Mouse (Mus musculus): ENCODE measurements around the gene Scd2. TPM values are rescaled to one million over a fixed set of nuclear protein-coding genes. Genes with fewer than 3 reads are reported as not detected.

Scd2 gene
- polyA plus RNA-seq, 2 experiments = 80.4 to 84.0 TPM

GRCm38 (mm10) chr19:44299902-44300301, 6.4 kb downstream of the Scd2 start:
- Histone ChIP-seq H3K4me2 (ENCODE audit: low read depth) (peak overlapping the region; percentile 89), H3K36me3 (replicated peaks; ENCODE audit: control insufficient read depth, insufficient read depth, low read depth) (peaks cover 81% of the 10 kb centered on the region), H3K4me1 (replicated peaks; ENCODE audit: control insufficient read depth in 2 of 2, insufficient read depth in 2 of 2, low read length in 1 of 2) (peaks cover 46 to 60% of the 10 kb centered on the region in 2 experiments), H3K9me3 (ENCODE audit: control insufficient read depth, low read length) (no peaks in the 10 kb centered on the region), H3K9ac (replicated peaks) (peak overlapping the region; percentile 20; the same call in 1 of the 2 replicates), H3K27me3 (ENCODE audit: control insufficient read depth, insufficient read depth, low read length) (no peaks in the 10 kb centered on the region), H3K4me3 (ENCODE audit: insufficient read depth in 1 of 2, low read depth in 2 of 2, low read length in 2 of 2) (peak overlapping the region in 1 of 2 experiments; percentile 16; a peak in 2 of 4 replicates), H3K27ac (peak overlapping the region; percentile 21; the same call in 1 of the 2 replicates)
- 9% methylated on average over 6 of the region's 6 CpGs for WGBS (ENCODE audit: insufficient replicate concordance)
- DNase-seq (ENCODE audit: low read depth in 3 of 3, low spot score in 3 of 3) (peak in 1 of 3 experiments; percentile 45), ATAC-seq (ENCODE audit: insufficient read depth) (peak; percentile 45; the same call in 1 of the 2 replicates)
- TF ChIP-seq EP300 (IDR thresholded peaks at IDR 0.05; ENCODE audit: low read depth) (peak; percentile 64; the same call in 1 of the 2 replicates), CTCF (IDR thresholded peaks at IDR 0.05; ENCODE audit: low read depth) (no peak)

- Histone ChIP-seq H3K4me2 (ENCODE audit: low read depth) (peak overlapping the region; percentile 89), H3K27me3 (ENCODE audit: control insufficient read depth, insufficient read depth, low read length) (no peaks in the 10 kb centered on the region), H3K36me3 (replicated peaks; ENCODE audit: control insufficient read depth, insufficient read depth, low read depth) (peaks cover 85% of the 10 kb centered on the region), H3K9me3 (ENCODE audit: control insufficient read depth, low read length) (no peaks in the 10 kb centered on the region), H3K4me3 (ENCODE audit: insufficient read depth in 1 of 2, low read depth in 2 of 2, low read length in 2 of 2) (no peak overlapping the region), H3K9ac (replicated peaks) (no peak overlapping the region; the same call in 1 of the 2 replicates), H3K4me1 (replicated peaks; ENCODE audit: control insufficient read depth in 2 of 2, insufficient read depth in 2 of 2, low read length in 1 of 2) (peaks cover 44 to 56% of the 10 kb centered on the region in 2 experiments), H3K27ac (peak overlapping the region; percentile 53; the same call in 1 of the 2 replicates)
- WGBS (ENCODE audit: insufficient replicate concordance) = 64% methylated on average over 7 of the region's 7 CpGs
- no peak for TF ChIP-seq CTCF (IDR thresholded peaks at IDR 0.05; ENCODE audit: low read depth)
- TF ChIP-seq EP300 (IDR thresholded peaks at IDR 0.05; ENCODE audit: low read depth) = no peak
- DNase-seq (ENCODE audit: low read depth in 3 of 3, low spot score in 3 of 3) = no peak
- no peak for ATAC-seq (ENCODE audit: insufficient read depth)
Measured at GRCm38 (mm10) chr19:44300520-44300919, 7.0 kb downstream of the Scd2 start.

GRCm38 (mm10) chr19:44301176-44301575, 7.7 kb downstream of the Scd2 start:
- ATAC-seq (ENCODE audit: insufficient read depth) (no peak), DNase-seq (ENCODE audit: low read depth in 3 of 3, low spot score in 3 of 3) (no peak)
- no peak overlapping the region for H3K4me3 ChIP-seq (ENCODE audit: insufficient read depth in 1 of 2, low read depth in 2 of 2, low read length in 2 of 2)
- peak overlapping the region; percentile 53 for H3K27ac ChIP-seq
- H3K9ac ChIP-seq (replicated peaks) = no peak overlapping the region; the same call in 1 of the 2 replicates
- H3K36me3 ChIP-seq (replicated peaks; ENCODE audit: control insufficient read depth, insufficient read depth, low read depth) = peaks cover 91% of the 10 kb centered on the region
- 73% methylated on average over 16 of the region's 16 CpGs for WGBS (ENCODE audit: insufficient replicate concordance)
- H3K4me2 ChIP-seq (ENCODE audit: low read depth) = peak overlapping the region; percentile 33
- no peaks in the 10 kb centered on the region for H3K9me3 ChIP-seq (ENCODE audit: control insufficient read depth, low read length)
- H3K27me3 ChIP-seq (ENCODE audit: control insufficient read depth, insufficient read depth, low read length) = no peaks in the 10 kb centered on the region
- TF ChIP-seq EP300 (IDR thresholded peaks at IDR 0.05; ENCODE audit: low read depth) (no peak), CTCF (IDR thresholded peaks at IDR 0.05; ENCODE audit: low read depth) (no peak)
- H3K4me1 ChIP-seq (replicated peaks; ENCODE audit: control insufficient read depth in 2 of 2, insufficient read depth in 2 of 2, low read length in 1 of 2) = peaks cover 43 to 52% of the 10 kb centered on the region in 2 experiments

- H3K27ac ChIP-seq = peak overlapping the region; percentile 53
- H3K9ac ChIP-seq (replicated peaks) = no peak overlapping the region
- no peak overlapping the region; a peak in 1 of 4 replicates for H3K4me3 ChIP-seq (ENCODE audit: insufficient read depth in 1 of 2, low read depth in 2 of 2, low read length in 2 of 2)
- TF ChIP-seq EP300 (IDR thresholded peaks at IDR 0.05; ENCODE audit: low read depth) (peak; percentile 73), CTCF (IDR thresholded peaks at IDR 0.05; ENCODE audit: low read depth) (no peak)
- H3K9me3 ChIP-seq (ENCODE audit: control insufficient read depth, low read length) = no peaks in the 10 kb centered on the region
- peak overlapping the region; percentile 33 for H3K4me2 ChIP-seq (ENCODE audit: low read depth)
- WGBS (ENCODE audit: insufficient replicate concordance) = 21% methylated on average over 9 of the region's 9 CpGs
- H3K36me3 ChIP-seq (replicated peaks; ENCODE audit: control insufficient read depth, insufficient read depth, low read depth) = peaks cover 90% of the 10 kb centered on the region
- ATAC-seq (ENCODE audit: insufficient read depth) (peak; percentile 62), DNase-seq (ENCODE audit: low read depth in 3 of 3, low spot score in 3 of 3) (peak in 1 of 3 experiments; percentile 54)
- no peaks in the 10 kb centered on the region for H3K27me3 ChIP-seq (ENCODE audit: control insufficient read depth, insufficient read depth, low read length)
- H3K4me1 ChIP-seq (replicated peaks; ENCODE audit: control insufficient read depth in 2 of 2, insufficient read depth in 2 of 2, low read length in 1 of 2) = peaks cover 38 to 48% of the 10 kb centered on the region in 2 experiments
Measured at GRCm38 (mm10) chr19:44301671-44302305, 8.3 kb downstream of the Scd2 start.

GRCm38 (mm10) chr19:44302901-44303300, 9.4 kb downstream of the Scd2 start:
- Histone ChIP-seq H3K27me3 (ENCODE audit: control insufficient read depth, insufficient read depth, low read length) (no peaks in the 10 kb centered on the region), H3K9ac (replicated peaks) (no peak overlapping the region), H3K27ac (no peak overlapping the region), H3K36me3 (replicated peaks; ENCODE audit: control insufficient read depth, insufficient read depth, low read depth) (peaks cover 86% of the 10 kb centered on the region), H3K4me2 (ENCODE audit: low read depth) (no peak overlapping the region), H3K9me3 (ENCODE audit: control insufficient read depth, low read length) (no peaks in the 10 kb centered on the region), H3K4me1 (replicated peaks; ENCODE audit: control insufficient read depth in 2 of 2, insufficient read depth in 2 of 2, low read length in 1 of 2) (peaks cover 31 to 38% of the 10 kb centered on the region in 2 experiments), H3K4me3 (ENCODE audit: insufficient read depth in 1 of 2, low read depth in 2 of 2, low read length in 2 of 2) (no peak overlapping the region)
- DNase-seq (ENCODE audit: low read depth in 3 of 3, low spot score in 3 of 3) = no peak
- no peak for TF ChIP-seq CTCF (IDR thresholded peaks at IDR 0.05; ENCODE audit: low read depth)
- TF ChIP-seq EP300 (IDR thresholded peaks at IDR 0.05; ENCODE audit: low read depth) = no peak
- no peak for ATAC-seq (ENCODE audit: insufficient read depth)
- 85% methylated on average over 11 of the region's 11 CpGs for WGBS (ENCODE audit: insufficient replicate concordance)

All from liver, embryonic 14.5 days (tissue).